Mouse (Mus musculus) megakaryocyte, embryonic 14.5 days (primary cell): ENCODE results near the gene Maml3. TPM values are rescaled to one million over a fixed set of nuclear protein-coding genes. Genes with fewer than 3 reads are reported as not detected.

Experiments
- H3K27me3 ChIP-seq: replicated peaks from 2 replicates; pipeline ENCODE3; 2012; ENCODE audit warnings: inconsistent platforms
- H3K36me3 ChIP-seq: replicated peaks from 2 replicates; pipeline ENCODE3; 2012; ENCODE audit warnings: low read length, inconsistent platforms, mixed read lengths
- H3K4me1 ChIP-seq: 2 replicates; pipeline ENCODE4 v1.6.1; 2012; ENCODE audit warnings: inconsistent platforms
- H3K4me3 ChIP-seq: replicated peaks from 2 replicates; pipeline ENCODE3; 2012; ENCODE audit warnings: moderate library complexity, mild to moderate bottlenecking, inconsistent platforms
- H3K9me3 ChIP-seq: 2 replicates; pipeline ENCODE4 v1.6.1; 2012; ENCODE audit warnings: inconsistent platforms
- FLI1 ChIP-seq: IDR thresholded peaks from 2 replicates; pipeline ENCODE4 v1.6.1; 2012; ENCODE audit warnings: low read length, inconsistent platforms, mixed read lengths
- GATA1 ChIP-seq: IDR thresholded peaks from 3 replicates; pipeline ENCODE4 v1.6.1; 2012; ENCODE audit warnings: mixed read lengths, low read length, inconsistent platforms, borderline replicate concordance
- polyA plus RNA-seq: library from polyadenylated mRNA; stranded (reverse); fragments of >175 nt; gene quantifications from 2 replicates; pipeline ENCODE4 v1.2.3, GENCODE M21; 2012; ENCODE audit warnings: low replicate concordance; ENCODE audit not compliant: insufficient read depth

Gene Maml3
- polyA plus RNA-seq, 1 experiment, result 2.4 TPM

GRCm38 (mm10) chr3:51807981-51808870 lies 296.6 kb downstream of the Maml3 start:
- Histone ChIP-seq H3K9me3 (no peaks in the 10 kb centered on the region), H3K4me3 (no peak overlapping the region), H3K36me3 (no peaks in the 10 kb centered on the region), H3K27me3 (no peaks in the 10 kb centered on the region), H3K4me1 (no peaks in the 10 kb centered on the region; the same call in 1 of the 2 replicates)
- TF ChIP-seq GATA1, result no peak
- TF ChIP-seq FLI1, result no peak

- no peaks in the 10 kb centered on the region for H3K9me3 ChIP-seq
- H3K4me3 ChIP-seq, result no peak overlapping the region
- no peaks in the 10 kb centered on the region for H3K27me3 ChIP-seq
- no peak for TF ChIP-seq GATA1
- no peak for TF ChIP-seq FLI1
- H3K4me1 ChIP-seq, result peaks cover 6% of the 10 kb centered on the region; the same call in 1 of the 2 replicates
- no peaks in the 10 kb centered on the region for H3K36me3 ChIP-seq
Observed at GRCm38 (mm10) chr3:51805488-51806318, 299.2 kb downstream of the Maml3 start.

- no peaks in the 10 kb centered on the region for H3K9me3 ChIP-seq
- H3K27me3 ChIP-seq, result no peaks in the 10 kb centered on the region
- H3K36me3 ChIP-seq, result no peaks in the 10 kb centered on the region
- H3K4me3 ChIP-seq, result no peak overlapping the region
- TF ChIP-seq FLI1 (no peak), GATA1 (no peak)
- peaks cover 8% of the 10 kb centered on the region; the same call in 1 of the 2 replicates for H3K4me1 ChIP-seq
Observed at GRCm38 (mm10) chr3:51803903-51804302, 301.0 kb downstream of the Maml3 start.

GRCm38 (mm10) chr3:51799650-51800049 lies 305.2 kb downstream of the Maml3 start:
- H3K4me1 ChIP-seq, result peaks cover 26% of the 10 kb centered on the region
- TF ChIP-seq GATA1 (no peak), FLI1 (no peak)

GRCm38 (mm10) chr3:51796838-51797237 lies 308.0 kb downstream of the Maml3 start:
- no peak for TF ChIP-seq FLI1
- no peak for TF ChIP-seq GATA1
- Histone ChIP-seq H3K27me3 (peaks cover 4% of the 10 kb centered on the region), H3K4me3 (no peak overlapping the region), H3K4me1 (peaks cover 20% of the 10 kb centered on the region), H3K36me3 (no peaks in the 10 kb centered on the region), H3K9me3 (no peaks in the 10 kb centered on the region)

More at GRCm38 (mm10) chr3:51799650-51800049, 305.2 kb downstream of the Maml3 start:
- no peaks in the 10 kb centered on the region for H3K9me3 ChIP-seq
- H3K36me3 ChIP-seq, result no peaks in the 10 kb centered on the region
- H3K4me3 ChIP-seq, result no peak overlapping the region
- peaks cover 4% of the 10 kb centered on the region for H3K27me3 ChIP-seq

- peak overlapping the region; percentile 82 for H3K4me3 ChIP-seq
- no peaks in the 10 kb centered on the region for H3K36me3 ChIP-seq
Observed at GRCm38 (mm10) chr3:51796219-51796828, 308.6 kb downstream of the Maml3 start.

GRCm38 (mm10) chr3:51791542-51791941 lies 313.3 kb downstream of the Maml3 start:
- no peaks in the 10 kb centered on the region for H3K9me3 ChIP-seq
- peaks cover 8% of the 10 kb centered on the region for H3K36me3 ChIP-seq
- H3K4me1 ChIP-seq, result peaks cover 27% of the 10 kb centered on the region
- no peak overlapping the region for H3K4me3 ChIP-seq
- TF ChIP-seq FLI1, result no peak
- TF ChIP-seq GATA1, result no peak
- peaks cover 2% of the 10 kb centered on the region for H3K27me3 ChIP-seq

More at GRCm38 (mm10) chr3:51796219-51796828, 308.6 kb downstream of the Maml3 start:
- Histone ChIP-seq H3K27me3 (peaks cover 4% of the 10 kb centered on the region), H3K9me3 (no peaks in the 10 kb centered on the region), H3K4me1 (peaks cover 20% of the 10 kb centered on the region)
- TF ChIP-seq FLI1 (no peak), GATA1 (no peak)

GRCm38 (mm10) chr3:51789389-51789904 lies 315.4 kb downstream of the Maml3 start:
- H3K36me3 ChIP-seq, result peaks cover 15% of the 10 kb centered on the region
- TF ChIP-seq GATA1 (no peak), FLI1 (no peak)
- no peaks in the 10 kb centered on the region for H3K27me3 ChIP-seq
- peaks cover 32% of the 10 kb centered on the region for H3K4me1 ChIP-seq
- H3K9me3 ChIP-seq, result no peaks in the 10 kb centered on the region
- H3K4me3 ChIP-seq, result peak overlapping the region; percentile 90

GRCm38 (mm10) chr3:51788591-51789339 lies 316.1 kb downstream of the Maml3 start:
- no peaks in the 10 kb centered on the region for H3K9me3 ChIP-seq
- no peaks in the 10 kb centered on the region for H3K27me3 ChIP-seq
- H3K36me3 ChIP-seq, result peaks cover 15% of the 10 kb centered on the region
- peaks cover 32% of the 10 kb centered on the region for H3K4me1 ChIP-seq
- peak overlapping the region; percentile 90 for H3K4me3 ChIP-seq
- TF ChIP-seq FLI1 (no peak), GATA1 (no peak)
